Mouse (Mus musculus) liver, adult 2 months (tissue): ENCODE measurements around the gene Necab2.

ENCODE experiments used
- CTCF ChIP-seq: fragments of 200-500 bp; IDR thresholded peaks from 2 replicates; pipeline ENCODE4 v1.5.1; 2011; ENCODE audit warnings: low read depth, low read length, control low read depth
- POLR2A ChIP-seq: fragments of 200-500 bp; IDR thresholded peaks from 2 replicates; pipeline ENCODE4 v1.6.1; 2011; ENCODE audit warnings: low read length, control low read depth; ENCODE audit not compliant: insufficient read depth; ENCODE audit errors: extremely low read depth

DNA sequence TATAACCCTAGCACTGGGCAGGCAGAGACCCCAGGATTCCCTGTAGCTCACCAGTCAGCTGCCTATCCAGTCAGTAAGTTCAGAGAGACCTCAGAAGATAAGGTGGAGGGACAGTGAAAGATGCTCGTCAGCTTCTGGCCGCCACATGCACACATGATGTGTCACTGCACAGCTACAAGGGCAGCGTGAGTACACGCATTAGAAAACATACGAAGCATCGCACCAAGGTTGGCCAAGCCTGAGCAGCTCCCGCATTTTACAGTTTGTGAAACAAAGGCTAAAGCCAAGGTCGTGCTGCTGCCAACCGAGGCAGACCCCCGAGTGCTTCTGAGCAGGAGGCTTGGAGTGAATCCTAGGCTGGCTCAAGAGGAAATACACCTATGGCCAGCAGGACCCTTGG, 32.9 kb upstream of the Necab2 start:
- TF ChIP-seq CTCF (no peak), POLR2A (no peak)
